Mouse (Mus musculus) G1E-ER4 (cell line): ENCODE data around the gene Gm20517. TPM values are rescaled to one million over a fixed set of nuclear protein-coding genes. Genes with fewer than 3 reads are reported as not detected.

Experiments used
- GATA1 ChIP-seq: IDR thresholded peaks from one replicate; pipeline ENCODE4 v1.8.0; 2012; ENCODE audit warnings: low read length, inconsistent platforms
- polyA plus RNA-seq: library from polyadenylated mRNA; stranded (reverse); fragments of >175 nt; gene quantifications from 2 replicates; pipeline ENCODE4 v1.2.3, GENCODE M21; 2012

Gm20517 gene
- polyA plus RNA-seq, result 0.11 TPM in 1 of 2 replicates, not detected in the other

GRCm38 (mm10) chr17:47610849-47611660 lies at the start of gene Gm20517, which contains the start of the genes Bysl and Med20:
Gene Gm20517 (plus strand): TSS chr17:47611589.
Gene Bysl (minus strand): TSS chr17:47611492.
Gene Med20 (plus strand): TSS chr17:47611582.
- TF ChIP-seq GATA1, result no peak

DNA sequence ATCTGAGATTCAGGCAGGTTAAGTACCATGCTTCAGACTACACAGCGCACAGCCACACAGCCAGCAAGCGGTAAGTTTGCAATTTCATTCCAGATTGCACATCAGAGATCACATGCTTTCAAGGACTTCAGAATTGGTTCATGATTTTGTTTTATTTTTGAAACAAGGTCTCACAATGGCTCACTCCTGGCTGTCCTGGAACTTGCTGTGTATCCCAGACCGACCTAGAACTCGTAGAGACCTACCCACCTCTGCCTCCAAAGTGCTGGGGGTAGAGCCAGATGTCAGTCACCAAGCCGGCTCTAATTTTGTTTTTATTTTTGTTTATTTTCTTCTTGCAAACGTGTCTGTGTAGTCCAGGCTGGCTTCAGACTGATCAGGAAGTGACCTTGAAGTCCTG lies 48.5 kb upstream of the Gm20517 start:
- TF ChIP-seq GATA1, result no peak

DNA sequence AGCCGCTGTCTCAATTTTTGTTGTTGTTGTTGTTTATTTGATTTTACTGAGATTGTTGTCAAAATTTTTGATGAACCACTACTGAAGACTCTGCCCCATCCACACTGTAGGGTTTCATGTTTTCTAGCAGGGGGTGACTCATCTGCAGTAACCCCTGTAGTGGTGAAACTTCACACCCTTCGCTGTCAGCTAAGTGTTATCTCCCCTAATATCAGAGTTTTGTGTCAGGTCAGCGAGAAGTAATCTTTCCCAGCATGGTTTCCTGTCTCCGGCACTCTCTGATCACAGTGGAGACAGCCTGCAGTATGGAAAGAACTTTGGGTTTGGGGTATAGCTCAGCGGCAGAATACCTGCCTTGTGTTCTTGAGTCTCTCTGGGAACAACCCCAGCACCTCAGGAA lies 46.8 kb upstream of the Gm20517 start:
- TF ChIP-seq GATA1, result peak; percentile 14

DNA sequence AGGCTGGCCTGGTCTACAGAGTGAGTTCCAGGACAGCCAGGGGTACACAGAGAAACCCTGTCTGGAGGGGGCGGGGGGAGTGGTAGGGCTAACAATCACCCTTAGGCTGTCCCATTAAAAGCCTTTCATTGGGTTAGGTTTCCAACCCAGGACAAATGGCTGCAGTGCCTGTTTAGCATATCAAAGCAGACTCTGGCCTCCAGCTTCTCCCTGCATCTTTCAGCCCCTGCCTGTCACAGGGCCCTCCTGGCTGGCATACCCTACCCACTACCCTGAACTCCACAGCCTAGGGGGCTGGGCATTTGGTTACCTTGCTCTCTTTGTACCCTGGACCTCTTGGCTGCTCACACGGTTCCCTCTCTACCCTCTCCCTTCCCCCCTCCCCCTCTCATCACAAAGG lies 45.3 kb upstream of the Gm20517 start:
- TF ChIP-seq GATA1, result no peak

DNA sequence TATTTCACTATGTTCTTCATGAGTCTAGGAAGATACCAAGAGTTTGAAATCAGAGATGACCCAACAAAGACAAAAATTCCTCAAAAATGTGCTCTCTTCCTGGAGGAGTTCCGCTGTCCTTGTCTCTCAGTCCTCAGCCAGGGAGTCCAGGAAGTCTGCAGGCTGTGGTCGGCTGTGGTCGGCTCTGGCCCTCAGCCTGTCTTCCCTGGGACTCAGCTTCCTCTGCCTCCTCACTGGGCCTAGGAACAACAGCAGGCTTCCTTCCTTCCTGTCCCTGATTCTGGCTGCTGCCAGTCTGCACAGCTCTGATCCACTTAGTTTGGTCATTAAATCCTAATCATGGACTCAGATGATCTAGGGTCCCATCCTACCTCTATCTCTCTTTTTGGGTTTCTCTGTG lies 44.1 kb upstream of the Gm20517 start:
- TF ChIP-seq GATA1, result no peak

DNA sequence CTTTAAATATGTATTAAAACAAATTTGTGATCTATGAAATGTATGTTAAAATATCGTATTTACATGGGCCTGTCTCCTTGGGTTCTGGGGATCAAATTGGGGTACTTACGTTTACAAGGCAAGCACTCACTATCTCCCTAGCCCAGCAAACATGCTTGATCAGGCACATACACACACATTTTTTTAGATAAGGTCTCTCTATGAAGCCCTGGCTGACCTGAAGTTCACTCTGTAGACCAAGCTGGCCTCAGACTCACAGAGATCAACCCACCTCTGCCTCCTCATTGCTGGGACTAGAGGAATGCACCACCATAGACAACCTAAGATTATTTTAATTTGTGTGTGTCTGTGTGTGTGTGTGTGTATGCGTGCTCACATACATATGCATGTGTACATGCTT lies 43.0 kb upstream of the Gm20517 start:
- TF ChIP-seq GATA1, result peak; percentile 85

DNA sequence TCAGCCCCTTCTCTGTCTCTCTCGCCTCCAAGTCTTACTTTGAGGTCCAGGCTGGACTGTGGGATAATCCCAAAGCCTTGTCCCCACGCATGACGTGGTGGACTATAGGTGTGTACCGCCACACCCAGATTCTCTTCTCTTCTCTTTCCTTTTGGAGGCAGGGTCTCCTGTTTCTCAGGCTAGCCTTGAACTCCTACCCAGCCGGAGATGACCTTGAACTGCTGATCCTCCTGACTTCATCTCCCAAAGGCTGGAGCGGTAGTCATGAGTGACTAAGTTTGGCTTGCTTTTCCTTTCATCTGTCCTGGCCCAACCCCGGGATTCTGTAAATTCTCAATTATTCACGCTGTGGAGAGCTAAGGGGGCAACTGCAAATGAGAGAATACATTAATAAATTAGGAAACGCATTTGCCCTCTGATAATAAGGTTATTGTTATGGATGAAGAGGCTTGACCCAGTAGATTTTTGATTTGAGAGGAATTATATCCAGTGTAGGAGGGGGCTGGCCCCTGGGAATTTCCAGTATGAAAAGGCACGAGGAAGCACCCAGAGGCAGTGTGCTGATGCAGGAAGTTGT lies 42.4 kb upstream of the Gm20517 start:
- no peak for TF ChIP-seq GATA1

DNA sequence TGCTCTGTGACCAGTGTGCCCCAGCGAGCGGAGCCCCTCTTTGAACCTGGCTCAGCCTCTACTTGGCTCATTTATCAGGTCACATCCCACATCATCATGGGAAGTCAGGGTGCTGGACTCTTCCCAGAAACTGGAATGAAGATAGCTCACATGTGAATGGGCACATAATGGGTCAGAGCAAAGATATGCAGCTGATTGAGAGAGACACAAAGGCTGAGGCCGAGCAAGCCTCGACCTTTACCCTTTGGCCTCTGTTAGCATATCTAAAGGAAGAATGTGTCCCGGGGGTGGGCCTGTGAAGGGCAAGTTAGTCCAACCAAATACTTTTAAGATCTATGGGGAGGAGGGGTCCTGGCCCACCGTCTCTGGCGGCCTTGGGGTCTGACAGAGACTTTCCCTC lies 39.8 kb upstream of the Gm20517 start:
- TF ChIP-seq GATA1, result no peak

GRCm38 (mm10) chr17:47572436-47572835 lies 39.0 kb upstream of the Gm20517 start:
- no peak for TF ChIP-seq GATA1

GRCm38 (mm10) chr17:47574028-47574427 lies 37.4 kb upstream of the Gm20517 start:
- TF ChIP-seq GATA1, result no peak

DNA sequence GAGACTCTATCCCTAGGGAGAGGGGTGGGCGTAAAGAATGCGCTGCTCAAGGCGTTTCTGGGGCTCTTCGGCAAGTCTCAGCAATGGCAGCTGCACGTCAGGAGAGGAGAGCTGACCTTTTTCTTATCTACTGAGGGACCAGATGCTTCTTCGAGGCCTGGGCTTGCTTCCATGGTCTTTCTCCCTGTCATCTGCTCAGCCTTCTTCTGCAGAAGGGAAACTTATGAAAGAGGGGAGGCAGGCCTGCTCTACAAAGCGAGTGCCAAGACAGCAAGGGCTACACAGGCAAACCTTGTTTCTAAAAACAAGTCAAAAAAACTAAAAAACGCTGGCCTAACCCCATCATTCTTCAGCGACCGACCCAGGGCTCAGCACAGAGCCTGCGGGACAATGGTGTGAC lies 36.6 kb upstream of the Gm20517 start:
- TF ChIP-seq GATA1, result no peak

DNA sequence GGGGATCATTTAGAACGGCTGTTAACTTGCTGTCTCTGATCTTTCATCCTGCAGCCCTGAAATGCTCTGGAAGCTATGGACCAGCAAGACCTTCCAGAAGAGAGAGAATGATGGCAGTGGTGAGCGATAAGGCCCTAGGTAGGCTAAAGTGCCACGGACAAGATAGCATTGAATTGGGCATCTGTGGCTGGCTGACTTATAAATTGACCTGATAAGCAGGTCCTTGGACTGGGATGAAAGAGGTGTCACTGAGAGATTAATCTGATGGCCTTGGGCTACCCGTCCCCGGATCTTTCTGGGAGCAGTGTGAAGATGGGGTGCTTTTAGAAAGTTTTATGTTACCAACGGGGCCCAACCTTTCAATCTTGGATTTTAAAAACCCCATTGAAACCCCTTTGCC lies 32.7 kb upstream of the Gm20517 start:
- TF ChIP-seq GATA1, result peak; percentile 78

- TF ChIP-seq GATA1, result no peak
These were observed 30.4 kb upstream of the Gm20517 start for GRCm38 (mm10) chr17:47580962-47581361.

DNA sequence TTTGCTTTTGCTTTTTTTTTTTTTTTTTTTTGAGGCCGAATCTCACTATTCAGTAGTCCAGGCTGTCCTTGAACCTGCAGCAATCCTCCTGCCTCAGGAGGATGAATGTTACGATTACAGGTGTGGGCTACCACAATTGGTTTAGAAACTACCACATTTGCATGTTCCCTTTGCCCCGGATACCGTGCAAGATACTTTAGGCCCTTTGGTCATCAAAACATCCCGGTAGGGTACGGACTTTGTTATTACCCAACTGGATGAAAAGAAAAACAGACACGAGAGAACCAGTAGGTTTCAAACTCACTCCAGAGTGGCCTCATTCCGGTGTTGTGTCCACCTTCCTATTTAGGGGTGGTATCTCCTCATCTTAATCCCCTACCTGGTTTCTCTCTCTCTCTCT lies 22.9 kb upstream of the Gm20517 start:
- TF ChIP-seq GATA1, result no peak

GRCm38 (mm10) chr17:47591073-47591472 lies 20.3 kb upstream of the Gm20517 start:
- no peak for TF ChIP-seq GATA1

- TF ChIP-seq GATA1, result no peak
These were observed 18.1 kb upstream of the Gm20517 start for GRCm38 (mm10) chr17:47593215-47593853.

DNA sequence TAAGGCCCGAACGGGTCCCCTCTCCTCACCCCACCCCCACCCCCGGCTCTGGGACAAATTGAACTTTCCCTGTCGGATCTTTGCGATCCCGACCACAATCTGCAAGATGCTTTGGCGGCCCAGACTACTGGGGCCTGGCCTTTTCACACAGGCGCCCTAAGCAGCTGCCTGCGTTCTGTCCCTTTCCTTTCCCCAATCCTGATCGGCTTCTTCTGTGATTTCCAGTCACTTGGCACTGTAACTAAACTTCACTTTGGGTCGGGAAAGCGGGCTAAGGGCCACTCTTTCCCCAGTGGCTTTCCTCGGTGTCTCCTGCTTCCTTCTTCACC lies 17.6 kb upstream of the Gm20517 start:
- no peak for TF ChIP-seq GATA1
